Mouse (Mus musculus): ENCODE data around the gene Clic4. TPM values are rescaled to one million over a fixed set of nuclear protein-coding genes. Genes with fewer than 3 reads are reported as not detected.
A peak's percentile ranks its signal among the peaks of the same experiment; 100 is the strongest.

Gene Clic4
- total RNA-seq, 2 experiments from 2014 or later, result 109 to 115 TPM

DNA sequence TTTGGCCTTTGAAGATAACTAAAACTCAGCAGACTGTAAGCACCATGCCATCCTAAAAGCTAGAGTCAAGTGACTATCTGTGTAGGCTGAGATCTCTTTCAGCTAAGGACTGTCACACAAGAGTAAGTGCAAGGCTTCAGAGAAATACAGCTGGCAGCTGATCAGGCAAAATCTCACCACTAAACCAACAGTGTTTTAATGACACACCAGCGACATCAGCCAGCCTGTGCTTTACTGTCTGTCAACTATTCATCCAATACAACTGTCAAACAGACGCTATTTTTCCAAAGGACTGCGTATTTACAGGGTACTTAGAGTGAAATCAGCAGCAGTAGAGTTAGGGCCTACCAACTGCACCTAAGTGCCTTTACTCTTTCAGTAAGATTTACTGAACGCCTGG is 12.2 kb downstream of the Clic4 start:
- DNase-seq (ENCODE audit: low spot score in 2 of 2), result no peak

DNA sequence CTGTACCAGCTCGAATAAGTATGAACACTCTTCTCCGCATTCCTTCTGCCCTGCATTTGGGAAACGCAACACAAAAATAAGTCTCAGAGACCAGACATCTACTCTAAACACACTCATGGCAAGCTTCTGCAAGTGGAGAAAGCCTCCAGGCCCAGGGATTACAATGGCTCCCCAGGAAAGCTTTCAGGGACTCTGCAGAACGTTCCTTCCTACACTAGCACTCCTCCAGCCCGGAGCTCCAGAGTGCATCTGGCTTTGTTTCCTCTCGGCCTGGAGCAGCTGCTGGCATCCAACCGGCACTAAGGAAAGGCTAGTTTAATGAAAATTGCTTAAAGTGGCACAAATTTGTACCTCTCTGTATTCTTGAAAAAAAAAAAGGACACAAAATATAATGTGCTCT is 14.1 kb downstream of the Clic4 start:
- DNase-seq (ENCODE audit: low spot score in 2 of 2), result peak in 1 of 2 experiments; percentile 31

DNA sequence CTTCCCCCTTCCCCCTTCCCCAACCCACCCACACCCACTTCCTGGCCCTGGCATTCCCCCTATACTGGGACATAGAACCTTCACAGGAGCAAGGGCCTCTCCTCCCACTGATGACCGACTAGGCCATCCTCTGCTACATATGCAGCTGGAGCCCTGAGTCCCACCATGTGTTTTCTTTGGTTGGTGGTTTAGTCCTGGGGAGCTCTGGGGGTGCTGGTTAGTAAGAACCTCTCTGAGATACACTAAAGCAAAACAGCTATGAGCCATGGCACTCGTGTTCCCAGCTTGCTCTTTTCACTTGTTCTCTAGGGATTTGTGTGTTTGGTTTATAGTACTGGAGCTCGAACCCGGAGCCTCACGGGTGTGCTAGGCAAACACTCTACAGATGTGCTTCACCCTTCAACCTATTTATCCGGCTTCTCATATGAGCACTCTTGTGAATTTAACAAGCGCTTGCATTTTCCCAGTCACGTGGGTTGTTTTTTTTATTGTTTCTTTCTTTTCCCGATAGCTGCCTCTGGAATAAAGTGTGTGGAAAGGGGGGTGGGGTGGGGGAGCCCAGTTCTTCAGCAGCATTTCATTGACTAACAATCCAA is 14.6 kb downstream of the Clic4 start:
- DNase-seq (ENCODE audit: low spot score in 2 of 2), result no peak

DNA sequence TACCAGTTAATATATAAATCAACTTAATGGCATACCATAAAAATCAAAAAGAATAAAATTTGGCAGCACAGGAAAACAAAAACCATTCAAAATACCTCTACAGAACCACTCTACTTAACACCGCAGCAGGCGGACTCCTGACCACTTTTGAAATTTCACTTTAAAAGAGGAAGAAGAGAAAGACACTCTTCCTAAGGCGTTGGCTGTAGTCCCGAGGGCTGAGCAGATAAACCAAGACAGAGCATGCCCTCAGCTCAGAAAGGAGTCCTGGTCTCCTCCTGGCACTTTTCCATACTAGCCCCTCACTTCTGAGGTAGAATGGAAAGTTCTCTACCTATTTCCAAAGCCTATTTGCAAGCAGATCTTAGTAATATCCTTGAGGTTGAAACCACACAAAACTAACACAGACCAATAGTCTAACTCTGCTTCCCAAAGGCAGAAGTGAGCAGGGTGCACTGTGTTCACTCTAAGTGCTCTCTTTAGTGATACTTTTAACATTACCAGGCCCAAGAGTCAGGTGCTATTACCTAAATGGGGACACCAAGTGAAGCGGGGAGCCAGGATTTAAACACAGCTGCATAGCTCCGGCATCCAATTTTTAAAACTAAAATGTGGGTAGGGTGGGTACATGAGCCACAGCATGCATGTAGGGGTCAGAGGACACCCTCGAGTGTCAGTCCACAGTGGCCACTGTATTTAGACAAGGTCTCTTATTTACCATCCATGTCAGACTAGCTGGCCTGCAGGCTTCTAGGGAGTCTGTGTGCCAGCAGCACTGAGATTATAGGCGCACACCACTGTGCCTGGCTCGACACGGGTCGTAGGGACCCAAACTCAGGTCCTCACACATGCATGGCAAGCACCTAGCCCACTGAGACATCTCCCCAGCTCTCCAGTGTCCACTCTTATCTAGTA is 15.8 kb downstream of the Clic4 start:
- DNase-seq (ENCODE audit: low spot score in 2 of 2), result no peak

DNA sequence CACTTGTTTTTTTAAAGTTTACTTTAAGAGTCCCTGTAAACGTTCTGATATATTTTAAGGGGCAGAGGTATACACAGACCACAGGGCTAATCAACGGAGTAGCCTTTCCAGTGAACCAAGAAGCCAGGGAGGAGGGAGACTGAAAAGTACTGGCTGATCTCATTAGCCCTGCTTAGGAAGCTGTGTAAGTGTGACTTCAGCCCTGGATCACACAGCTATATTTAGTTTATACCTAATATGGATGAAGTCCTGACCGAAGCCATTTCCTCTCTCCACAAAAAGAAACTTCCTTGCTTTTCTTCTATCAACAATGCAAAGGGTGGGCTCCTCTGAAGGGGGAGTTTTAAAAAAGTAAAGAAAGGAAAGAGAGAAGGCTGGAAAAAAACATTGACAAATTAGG is 17.8 kb downstream of the Clic4 start:
- no peak for DNase-seq (ENCODE audit: low spot score in 2 of 2)

DNA sequence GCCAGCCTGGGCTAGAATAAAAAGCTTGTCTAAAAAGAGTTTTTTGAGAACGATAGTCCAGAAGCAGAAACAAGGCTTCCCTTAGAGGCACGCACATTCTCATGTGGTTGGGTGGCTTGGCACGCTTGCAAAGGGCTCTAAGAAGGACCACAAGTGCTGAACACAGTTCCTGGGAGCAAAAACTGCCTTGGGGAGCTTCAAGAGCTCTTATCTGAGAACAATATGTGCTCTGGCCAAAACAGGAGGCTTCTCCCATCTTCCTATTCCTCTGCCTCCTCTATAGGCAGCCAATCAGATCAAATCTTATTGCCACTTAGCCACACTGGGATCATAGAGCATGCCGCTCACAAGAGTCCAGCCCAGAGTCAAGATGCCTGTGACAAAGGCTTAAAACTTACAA is 18.3 kb downstream of the Clic4 start:
- no peak for DNase-seq (ENCODE audit: low spot score in 2 of 2)

DNA sequence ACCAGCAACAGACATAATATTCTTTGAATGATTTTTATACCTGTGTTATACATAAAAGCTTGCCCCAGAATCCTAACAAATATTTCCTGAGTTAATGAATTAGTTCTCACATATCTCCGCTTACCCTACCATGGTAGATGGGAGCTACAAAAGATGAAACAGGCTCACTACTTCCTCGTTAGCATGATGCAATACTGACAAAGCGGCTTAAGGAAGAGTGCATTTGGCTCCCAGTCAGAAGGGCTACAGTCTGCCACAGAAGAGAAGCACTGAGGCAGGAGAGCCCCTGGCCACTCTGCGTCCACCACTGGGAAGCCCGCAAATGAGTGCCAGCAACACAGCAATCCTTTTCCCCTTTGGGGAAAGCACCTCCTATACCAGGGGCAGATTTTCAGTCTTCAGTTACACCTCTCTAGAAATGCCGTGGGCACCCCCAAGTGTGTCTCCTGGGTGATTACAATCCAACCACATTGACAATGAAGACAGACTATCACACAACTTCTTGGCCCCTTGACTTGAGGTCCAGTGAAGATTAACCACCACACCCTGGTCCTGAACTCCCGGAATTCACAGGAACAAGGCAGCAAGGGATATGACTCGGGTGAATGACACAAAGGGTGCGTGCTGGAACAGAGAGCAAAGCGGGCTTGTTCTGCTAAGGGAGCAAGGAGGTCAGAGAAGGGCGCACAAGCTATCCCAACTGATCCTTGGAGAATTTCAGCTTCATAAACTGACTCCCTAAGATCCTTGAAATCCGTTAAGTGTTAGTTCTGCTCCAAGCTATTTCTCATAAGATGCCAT is 19.2 kb downstream of the Clic4 start:
- no peak for DNase-seq (ENCODE audit: low spot score in 2 of 2)

DNA sequence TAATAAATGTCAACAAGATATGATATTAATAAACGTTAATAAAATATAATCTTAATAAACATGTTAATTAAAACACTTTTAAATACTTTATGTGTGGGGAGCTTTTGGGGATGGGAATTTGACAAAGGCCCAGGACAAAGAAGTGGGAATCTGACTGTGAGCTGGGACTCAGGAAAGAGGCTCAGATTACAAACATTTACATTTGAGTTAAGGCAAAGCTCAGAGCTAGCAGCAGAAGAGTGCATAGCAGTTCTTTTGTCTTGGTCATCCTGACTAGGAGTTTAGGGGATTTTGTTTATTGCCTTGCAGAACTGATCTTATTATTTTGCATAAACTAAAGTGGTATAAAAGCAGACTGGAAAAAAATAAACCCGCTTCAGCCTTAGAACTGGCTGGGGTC is 20.8 kb downstream of the Clic4 start:
- DNase-seq (ENCODE audit: low spot score in 2 of 2), result no peak

DNA sequence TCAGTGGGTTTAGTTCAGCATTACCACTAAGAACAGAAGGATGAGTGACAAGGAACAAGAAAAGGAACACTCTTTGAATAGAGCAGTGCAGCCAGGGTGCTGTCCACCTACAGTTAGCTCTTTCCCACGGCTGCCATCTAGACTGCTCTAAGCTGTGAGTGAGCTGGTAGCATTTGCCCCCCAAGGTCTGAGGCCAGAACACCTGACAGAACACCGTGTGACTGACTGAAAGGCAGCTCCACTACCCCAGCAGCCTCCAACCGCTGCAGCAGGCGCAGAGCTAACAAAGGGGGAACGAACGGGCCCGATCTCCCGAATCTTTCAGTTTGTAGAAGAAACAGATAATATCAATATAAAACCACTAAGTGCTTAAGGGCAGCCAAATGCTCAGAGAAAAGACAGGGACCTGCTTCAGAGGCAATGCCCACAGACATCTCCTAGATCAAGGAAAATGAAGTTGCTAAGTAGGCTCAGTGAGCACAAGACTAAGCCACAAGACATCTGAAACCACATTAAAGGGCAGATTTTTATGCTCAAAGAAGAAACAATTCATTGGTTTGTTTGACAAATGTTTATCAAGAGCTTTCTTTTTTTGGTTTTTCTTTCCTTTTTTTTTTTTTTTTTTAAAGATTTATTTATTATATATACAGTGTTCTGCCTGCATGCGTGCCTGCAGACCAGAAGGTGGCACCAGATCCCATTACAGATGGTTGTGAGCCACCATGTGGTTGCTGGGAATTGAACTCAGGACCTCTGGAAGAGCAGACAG is 24.2 kb downstream of the Clic4 start:
- DNase-seq (ENCODE audit: low spot score in 2 of 2), result no peak

DNA sequence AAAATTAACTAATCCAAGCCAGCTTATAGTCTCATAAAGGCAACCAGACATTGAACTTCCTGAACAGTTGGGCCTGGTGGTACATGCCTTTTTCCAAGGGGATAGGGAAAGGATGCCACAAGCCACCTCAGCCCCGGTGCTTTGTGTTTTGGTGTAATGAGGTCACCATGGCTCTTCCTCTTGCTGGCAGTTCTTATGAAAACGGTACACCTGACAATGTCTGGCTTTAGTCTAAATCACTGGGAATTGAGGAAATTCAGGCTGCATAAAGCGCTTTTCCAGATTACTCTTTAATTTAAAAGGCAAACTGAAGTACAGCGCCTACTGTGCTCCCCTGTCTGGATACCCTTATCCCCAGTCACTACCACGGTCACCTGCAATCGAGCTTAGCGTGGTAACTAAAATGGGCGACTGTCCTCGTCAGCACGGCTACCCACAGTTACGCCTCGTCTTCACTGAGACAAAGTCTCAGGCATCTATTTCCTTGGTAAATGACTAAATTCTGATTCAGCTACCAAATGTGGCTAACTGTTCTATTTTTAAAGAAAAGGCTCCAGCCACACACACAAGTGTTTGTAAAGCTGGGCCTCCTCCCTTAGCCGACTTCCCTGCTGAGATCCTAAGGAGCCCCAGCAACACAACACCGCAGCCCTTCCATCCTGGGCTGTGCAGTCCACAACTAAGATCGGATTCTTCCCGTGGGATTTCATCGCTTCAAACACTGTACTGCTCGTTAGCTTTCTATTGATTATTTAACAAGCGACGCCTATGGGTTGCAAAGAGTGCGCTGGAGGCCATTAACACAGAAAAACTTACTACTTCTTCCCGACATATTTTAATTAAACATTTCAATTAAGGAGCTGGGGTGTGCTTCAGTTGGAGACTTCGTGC is 25.5 kb downstream of the Clic4 start:
- DNase-seq (ENCODE audit: low spot score in 2 of 2), result no peak

DNA sequence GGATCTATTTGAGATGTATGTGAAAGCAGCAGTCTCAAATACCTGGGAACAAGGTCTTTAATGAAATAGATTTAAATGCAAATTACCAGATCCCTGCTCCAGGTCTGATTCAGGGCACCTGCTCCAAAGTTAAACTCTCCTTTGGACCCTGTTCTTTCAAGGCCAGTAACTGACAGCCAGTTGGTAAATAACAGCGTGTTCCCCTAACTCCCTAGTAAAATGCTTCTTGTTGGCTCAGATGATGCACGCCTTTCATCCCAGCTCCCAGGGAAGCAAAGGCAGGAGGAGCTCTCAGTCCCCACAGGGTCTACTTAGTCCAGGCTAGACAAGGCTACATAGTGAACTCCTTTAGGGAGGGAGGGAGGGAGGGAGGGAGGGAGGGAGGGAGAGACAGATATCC is 26.2 kb downstream of the Clic4 start:
- no peak for DNase-seq (ENCODE audit: low spot score in 2 of 2)

DNA sequence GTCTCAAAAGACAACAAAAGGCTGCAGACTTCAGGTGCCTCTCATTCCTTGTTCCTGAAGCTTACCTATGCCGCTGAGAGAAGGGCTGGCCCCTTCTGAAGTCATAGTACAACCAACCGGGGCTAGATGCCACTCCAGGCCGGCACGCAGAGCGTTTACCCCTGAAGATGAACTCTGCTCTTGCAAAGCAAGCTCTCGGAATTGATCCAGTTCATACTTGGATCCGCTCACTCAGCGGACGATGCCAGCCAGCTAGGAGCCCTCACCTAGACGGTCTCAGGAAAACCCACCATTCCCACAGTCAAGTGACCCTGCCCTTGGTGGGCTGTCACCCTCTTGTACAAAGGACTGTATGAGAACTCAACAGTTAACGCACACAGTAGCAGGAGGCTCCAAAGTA is 26.8 kb downstream of the Clic4 start:
- no peak for DNase-seq (ENCODE audit: low spot score in 2 of 2)

DNA sequence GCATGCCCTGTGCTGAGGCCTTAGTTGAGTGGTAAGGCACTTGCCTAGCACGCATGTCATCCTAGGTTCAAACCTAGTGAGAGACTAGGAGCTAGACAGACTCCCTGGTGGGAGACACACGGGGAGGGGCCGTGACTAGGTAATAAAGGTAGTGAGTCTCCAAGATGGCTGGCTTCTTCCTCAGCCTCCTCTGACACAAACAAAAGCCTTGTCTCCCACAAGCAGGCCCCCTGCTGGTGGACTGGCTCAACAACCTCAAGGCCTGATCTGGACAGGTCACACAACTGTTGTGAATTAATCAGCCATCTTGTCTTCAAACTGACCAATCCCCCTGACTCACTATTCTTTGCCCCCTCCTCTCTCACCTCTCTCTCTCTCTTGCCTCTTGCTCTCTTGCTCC is 28.3 kb downstream of the Clic4 start:
- no peak for DNase-seq (ENCODE audit: low spot score in 2 of 2)

DNA sequence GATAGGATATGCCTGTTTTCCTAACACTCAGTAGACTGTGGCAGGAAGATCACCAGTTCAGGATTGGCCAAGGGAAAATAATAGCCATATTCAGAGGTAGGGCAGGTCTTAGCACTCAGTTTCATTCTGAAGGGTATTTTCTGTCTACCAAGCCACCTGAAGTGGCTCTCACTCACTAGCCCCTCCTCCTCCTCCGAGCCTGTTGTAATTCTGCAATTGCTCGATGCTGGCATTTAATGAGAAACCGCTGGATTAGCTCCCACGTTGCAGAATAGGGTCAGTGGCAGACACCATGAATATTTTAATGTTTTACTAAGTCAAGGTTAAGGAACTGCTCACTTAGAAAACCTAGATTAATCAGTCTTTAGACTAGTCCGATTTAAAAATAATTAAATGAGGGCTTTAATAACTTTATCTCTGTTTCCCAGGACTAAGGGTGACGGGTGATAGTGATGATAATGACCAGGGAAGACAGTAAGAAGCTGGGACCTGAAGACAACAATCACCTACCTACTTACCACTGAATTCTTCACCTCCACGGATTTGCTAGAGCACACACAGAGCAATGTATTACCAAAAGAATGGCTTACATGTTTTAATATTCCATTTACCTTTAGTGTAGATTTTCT is 29.6 kb downstream of the Clic4 start:
- no peak for DNase-seq (ENCODE audit: low spot score in 2 of 2)

DNA sequence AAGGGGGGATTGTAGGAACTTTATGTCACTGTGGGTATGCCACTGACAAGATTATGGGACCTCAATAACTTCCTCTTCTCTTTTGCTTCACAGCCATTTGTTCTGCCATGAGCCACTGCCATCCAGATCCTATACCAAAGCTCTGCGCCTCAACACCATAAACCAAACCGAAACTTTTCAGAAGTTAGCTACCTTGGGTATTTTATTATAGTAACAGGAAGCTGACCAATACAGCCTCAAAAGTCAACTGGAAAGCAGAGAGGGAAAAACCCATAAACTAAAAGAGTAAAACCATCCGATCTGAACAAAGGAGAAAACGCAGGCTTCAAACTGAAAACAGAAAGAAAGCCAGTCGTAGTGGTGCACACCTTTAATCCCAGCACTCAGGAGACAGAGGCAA is 30.2 kb downstream of the Clic4 start:
- DNase-seq (ENCODE audit: low spot score in 2 of 2), result no peak

DNA sequence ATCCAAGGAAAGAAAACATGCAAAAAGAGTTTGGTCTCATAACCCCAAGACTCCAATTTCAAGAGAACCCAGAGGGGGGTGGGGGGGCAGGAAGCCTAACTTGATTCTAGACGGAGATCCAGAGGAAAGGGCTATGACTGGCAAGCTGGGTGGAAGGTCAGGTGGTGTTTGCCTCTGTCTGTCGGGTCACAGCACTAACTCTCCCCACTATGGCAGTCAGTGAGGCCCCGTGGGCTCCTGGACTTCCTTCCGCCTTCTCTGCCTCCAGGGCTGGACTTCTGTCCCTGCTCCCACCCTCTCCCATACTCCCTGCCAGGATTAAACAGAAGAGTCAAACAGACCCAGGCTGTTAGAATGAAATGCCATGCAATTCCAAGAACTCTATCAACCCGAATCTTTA is 30.9 kb downstream of the Clic4 start:
- DNase-seq (ENCODE audit: low spot score in 2 of 2), result no peak

DNA sequence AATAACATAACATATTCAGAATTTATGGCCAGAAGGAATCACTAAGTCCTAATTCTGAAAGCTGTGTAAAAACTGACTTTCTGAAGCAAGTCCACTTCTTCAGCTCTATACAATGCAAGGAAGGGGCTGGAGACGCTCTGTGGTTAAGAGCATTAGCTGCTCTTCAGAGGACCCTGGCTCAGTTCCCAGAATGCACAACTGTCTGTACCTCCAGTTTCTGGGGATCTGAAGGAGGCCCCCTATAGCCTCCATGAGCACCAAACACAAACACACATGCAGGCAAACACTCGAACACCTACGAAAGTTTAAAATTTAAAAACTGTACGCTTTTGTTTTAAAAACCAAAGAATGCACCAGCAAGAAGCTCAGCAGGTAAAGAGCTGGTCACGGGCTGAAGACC is 31.5 kb downstream of the Clic4 start:
- DNase-seq (ENCODE audit: low spot score in 2 of 2), result no peak

DNA sequence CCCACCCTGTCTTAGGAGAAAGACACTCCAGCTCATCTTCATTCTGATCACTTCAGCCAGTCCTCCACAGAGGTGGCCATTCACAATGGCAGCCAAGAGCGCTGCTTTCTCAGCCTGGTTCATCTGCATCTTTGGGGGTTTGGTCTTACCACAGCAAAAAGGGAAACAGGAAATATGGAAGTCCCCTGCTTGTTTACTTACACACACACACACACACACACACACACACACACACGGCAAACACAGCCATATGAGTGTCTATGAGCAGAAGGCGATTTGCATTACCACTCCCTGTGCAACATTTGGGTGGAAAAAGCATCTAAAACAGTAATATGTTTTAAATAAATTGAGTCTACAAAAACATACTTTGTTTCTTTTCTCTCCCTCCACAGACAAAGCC is 32.3 kb downstream of the Clic4 start:
- no peak for DNase-seq (ENCODE audit: low spot score in 2 of 2)

DNA sequence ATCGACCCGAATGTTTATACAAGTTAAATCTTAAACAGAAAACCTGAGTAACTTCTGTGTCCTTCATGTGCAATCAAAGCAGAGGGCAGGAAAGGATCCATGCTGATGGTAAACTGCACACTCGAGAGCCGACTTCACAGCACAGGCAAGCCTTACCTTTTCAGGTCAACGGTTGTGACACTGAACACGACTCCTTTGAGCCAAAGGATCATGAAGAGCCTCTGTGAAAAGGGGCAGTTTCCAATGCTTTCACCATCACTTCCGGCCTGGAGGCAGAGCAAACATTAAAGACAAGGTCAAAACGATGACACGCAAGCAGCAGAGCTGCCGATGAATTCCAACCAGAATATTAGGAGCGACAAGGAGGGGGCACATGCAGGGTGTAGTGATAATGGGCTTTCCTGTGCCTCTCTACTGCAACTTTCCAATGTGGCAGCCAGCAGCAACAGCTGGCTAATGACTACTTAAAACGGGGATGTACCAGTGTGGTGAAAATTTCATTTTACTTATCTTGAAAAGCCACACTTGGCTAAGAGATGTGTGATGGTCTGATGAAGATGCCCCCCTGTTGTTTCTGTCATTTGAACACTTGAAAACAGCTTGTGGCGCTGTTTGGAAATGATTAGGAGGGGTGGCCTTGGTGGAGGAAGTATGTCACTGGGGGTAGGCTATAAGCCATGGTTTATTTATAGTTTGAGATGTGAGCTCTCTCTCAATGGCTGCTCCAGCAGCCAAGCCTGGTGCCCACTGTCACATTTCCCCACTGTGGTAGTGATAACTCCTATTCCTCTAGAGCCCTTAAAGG is 33.7 kb downstream of the Clic4 start:
- no peak for DNase-seq (ENCODE audit: low spot score in 2 of 2)
